Mouse (Mus musculus): Measurements from ENCODE around the gene Purb.

DNA sequence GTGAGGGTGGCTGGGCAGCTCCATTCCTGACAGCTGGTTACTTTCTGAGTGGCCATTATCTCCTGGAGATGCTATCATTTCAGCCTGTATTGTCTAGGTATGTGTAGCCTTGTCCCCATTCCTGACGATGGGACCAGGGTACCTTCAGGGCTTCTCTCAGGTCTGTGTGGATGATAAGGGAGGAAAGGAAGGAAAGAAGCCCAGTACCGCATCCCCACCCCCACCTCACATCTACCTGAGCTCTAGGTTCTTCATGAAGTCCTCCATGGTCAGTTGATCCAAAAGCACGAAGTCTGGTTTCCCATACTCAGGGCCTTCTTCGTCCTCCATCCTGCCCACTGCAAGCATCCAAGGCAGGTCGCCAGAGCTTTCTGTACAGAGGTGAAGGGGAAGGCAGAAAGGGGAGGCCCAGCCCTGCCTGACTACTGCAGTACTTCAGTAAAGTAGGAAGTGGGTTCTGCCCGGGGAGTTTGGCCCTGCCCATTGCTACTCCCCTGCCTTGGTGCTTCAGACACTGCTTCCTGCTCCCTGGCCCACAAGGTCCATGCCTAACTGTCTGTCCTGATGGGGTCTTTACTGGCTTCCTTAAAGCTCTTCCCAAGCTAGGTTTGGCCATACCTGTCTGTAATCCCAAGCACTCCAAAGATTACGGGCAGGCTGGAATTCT is 44.9 kb upstream of the Purb start, which contains the start of gene Myo1g:
- TF ChIP-seq CTCF (IDR thresholded peaks at IDR 0.05; ENCODE audit: extremely low read depth, insufficient read depth, low read length) (no peak), POLR2A (IDR thresholded peaks at IDR 0.05; ENCODE audit: extremely low read depth, insufficient read depth, low read length) (no peak)
